In genomic region chr8:71468916-71469315, GRCm38 (mm10) we compare ENCODE assay signal across 8 mouse cellular contexts. TPM values are rescaled to one million over a fixed set of nuclear protein-coding genes. Genes with fewer than 3 reads are reported as not detected.
A peak's percentile ranks its signal among the peaks of the same experiment; 100 is the strongest.
DNase-seq lines count a peak whose midpoint lies in the region; ATAC-seq and TF ChIP-seq lines count a peak whose summit lies in the region.

Gene Dda1, plus strand, starts transcription at chr8:71469199.

- under 1% methylated on average over 52 of the region's 52 CpGs for WGBS in embryonic facial prominence, embryonic 13.5 days
- WGBS in kidney, adult 2 months: under 1% methylated on average over 47 of the region's 52 CpGs
- WGBS in limb, embryonic 12.5 days: 1% methylated on average over 50 of the region's 52 CpGs
- WGBS in midbrain, embryonic 15.5 days: under 1% methylated on average over 52 of the region's 52 CpGs
- under 1% methylated on average over 34 of the region's 52 CpGs for WGBS in spleen, adult 2 months

- H3K27ac ChIP-seq in embryonic facial prominence, embryonic 13.5 days: peak within 1 kb of the TSS; percentile 48; the same call in 1 of the 2 replicates
- H3K27ac ChIP-seq in kidney, adult 2 months (ENCODE audit: insufficient read depth, low read depth, low read length): no peak within 1 kb of the TSS
- peak within 1 kb of the TSS; percentile 50; the same call in 1 of the 2 replicates for H3K27ac ChIP-seq in limb, embryonic 12.5 days
- peak within 1 kb of the TSS; percentile 88 for H3K27ac ChIP-seq in midbrain, embryonic 15.5 days
- no peak within 1 kb of the TSS for H3K27ac ChIP-seq in spleen, adult 2 months (ENCODE audit: insufficient read depth, low read length)

- ATAC-seq in embryonic facial prominence, embryonic 13.5 days (ENCODE audit: insufficient number of reproducible peaks, insufficient read depth, low FRiP score, low TSS enrichment, low read depth): peak; percentile 87
- peak; percentile 82 for ATAC-seq in limb, embryonic 12.5 days (ENCODE audit: insufficient number of reproducible peaks, insufficient read depth, low FRiP score, low TSS enrichment, low read depth)
- ATAC-seq in midbrain, embryonic 15.5 days (replicated peaks): peak; percentile 89

- DNase-seq in 3134 (ENCODE audit: extremely low read depth, insufficient read length, low spot score): peak; percentile 98
- peak; percentile 98 for DNase-seq in adrenal gland, postnatal 36 days
- DNase-seq in heart, adult 18-20 months: peak; percentile 97 to 99
- DNase-seq in kidney, adult 2 months: peak; percentile 99
- DNase-seq in spleen, adult 2 months (ENCODE audit: low read depth in 1 of 2, low spot score in 2 of 2): peak; percentile 96 to 97

- H3K4me1 ChIP-seq in embryonic facial prominence, embryonic 13.5 days: peaks cover 30% of the 10 kb centered on the region
- H3K4me1 ChIP-seq in kidney, adult 2 months (ENCODE audit: control insufficient read depth, insufficient read depth, low read length): peaks cover 10% of the 10 kb centered on the region; the same call in 1 of the 2 replicates
- peaks cover 23% of the 10 kb centered on the region for H3K4me1 ChIP-seq in limb, embryonic 12.5 days (replicated peaks)
- peaks cover 33% of the 10 kb centered on the region for H3K4me1 ChIP-seq in midbrain, embryonic 15.5 days
- peaks cover 17% of the 10 kb centered on the region for H3K4me1 ChIP-seq in spleen, adult 2 months (ENCODE audit: control insufficient read depth, insufficient read depth, insufficient read length)

- peak within 1 kb of the TSS; percentile 81 for H3K4me3 ChIP-seq in embryonic facial prominence, embryonic 13.5 days
- peak within 1 kb of the TSS; percentile 71 for H3K4me3 ChIP-seq in kidney, adult 2 months (ENCODE audit: insufficient read depth, low read depth, low read length)
- H3K4me3 ChIP-seq in limb, embryonic 12.5 days (replicated peaks): peak within 1 kb of the TSS; percentile 85
- H3K4me3 ChIP-seq in midbrain, embryonic 15.5 days: peak within 1 kb of the TSS; percentile 77
- H3K4me3 ChIP-seq in spleen, adult 2 months (ENCODE audit: extremely low read depth, insufficient read depth, insufficient read length): peak within 1 kb of the TSS; percentile 62

- peak within 1 kb of the TSS; percentile 82 for H3K9ac ChIP-seq in embryonic facial prominence, embryonic 13.5 days
- H3K9ac ChIP-seq in limb, embryonic 12.5 days (replicated peaks): peak within 1 kb of the TSS; percentile 76
- peak within 1 kb of the TSS; percentile 74 for H3K9ac ChIP-seq in midbrain, embryonic 15.5 days

- TF ChIP-seq POLR2A in kidney, adult 2 months (IDR thresholded peaks at IDR 0.05; ENCODE audit: low read depth, low read length): peak; percentile 34
- peak; percentile 62 for TF ChIP-seq POLR2A in spleen, adult 2 months (IDR thresholded peaks at IDR 0.05; ENCODE audit: low read depth, low read length)

- no peaks in the 10 kb centered on the region for H3K27me3 ChIP-seq in embryonic facial prominence, embryonic 13.5 days
- no peaks in the 10 kb centered on the region for H3K27me3 ChIP-seq in kidney, adult 2 months (replicated peaks; ENCODE audit: control insufficient read depth, insufficient read depth, low read length)
- H3K27me3 ChIP-seq in limb, embryonic 12.5 days: no peaks in the 10 kb centered on the region
- no peaks in the 10 kb centered on the region for H3K27me3 ChIP-seq in midbrain, embryonic 15.5 days (replicated peaks)
- H3K27me3 ChIP-seq in spleen, adult 2 months (ENCODE audit: control insufficient read depth, insufficient read depth, low read length): no peaks in the 10 kb centered on the region

- no peak for TF ChIP-seq CTCF in kidney, adult 2 months (conservative IDR thresholded peaks at IDR 0.05; ENCODE audit: insufficient read depth, insufficient read length, low read depth, low read length)
- TF ChIP-seq CTCF in spleen, adult 2 months (IDR thresholded peaks at IDR 0.05; ENCODE audit: extremely low read depth, insufficient read depth, insufficient read length, insufficient replicate concordance): no peak

- H3K4me2 ChIP-seq in embryonic facial prominence, embryonic 13.5 days: peak within 1 kb of the TSS; percentile 92
- peak within 1 kb of the TSS; percentile 93 for H3K4me2 ChIP-seq in limb, embryonic 12.5 days
- peak within 1 kb of the TSS; percentile 78 for H3K4me2 ChIP-seq in midbrain, embryonic 15.5 days

- peaks cover 37% of the 10 kb centered on the region for H3K36me3 ChIP-seq in embryonic facial prominence, embryonic 13.5 days
- H3K36me3 ChIP-seq in kidney, adult 2 months (ENCODE audit: control insufficient read depth, insufficient read depth, low read length): no peaks in the 10 kb centered on the region
- H3K36me3 ChIP-seq in limb, embryonic 12.5 days: peaks cover 43% of the 10 kb centered on the region
- H3K36me3 ChIP-seq in midbrain, embryonic 15.5 days (replicated peaks): peaks cover 8% of the 10 kb centered on the region; the same call in 1 of the 2 replicates
- H3K36me3 ChIP-seq in spleen, adult 2 months (ENCODE audit: control insufficient read depth, insufficient read depth, low read length): peaks cover 10% of the 10 kb centered on the region

- H3K9me3 ChIP-seq in embryonic facial prominence, embryonic 13.5 days: no peaks in the 10 kb centered on the region
- no peaks in the 10 kb centered on the region for H3K9me3 ChIP-seq in limb, embryonic 12.5 days
- H3K9me3 ChIP-seq in midbrain, embryonic 15.5 days: no peaks in the 10 kb centered on the region

RNA-seq across cellular contexts. Expression of gene Dda1, which starts in this region (rescaled TPM):
- 10 to 100 TPM; 57.7 to 62.3 TPM for total RNA-seq in adrenal gland, postnatal 36 days (2021)
- 109 and 113 TPM in 2 replicates for polyA plus RNA-seq in embryonic facial prominence, embryonic 13.5 days (2015; fragmentation: Nextera tagmentation; extraction: Ambion mirVana)
- 10 to 100 TPM; 31.4 to 32.1 TPM for total RNA-seq in heart, adult 18-20 months (2021)
- 61.5 and 62.6 TPM in 2 replicates for polyA plus RNA-seq in kidney, adult 2 months (2012; rRNA removed)
- polyA plus RNA-seq in limb, embryonic 12.5 days (2016; fragmentation: Nextera tagmentation; extraction: Ambion mirVana): 99.8 and 106 TPM in 2 replicates
- polyA plus RNA-seq in midbrain, embryonic 15.5 days (2015; fragmentation: Nextera tagmentation; extraction: Ambion mirVana): 240 and 242 TPM in 2 replicates
- 67.8 and 83.4 TPM in 2 replicates for polyA plus RNA-seq in spleen, adult 2 months (2012; rRNA removed)

Comparison
In these comparisons a context has a peak if more than half of its experiments do, and no peak if none do; other contexts are left out.
1. H3K27ac ChIP-seq: peak in embryonic facial prominence, embryonic 13.5 days (single experiment), limb, embryonic 12.5 days (single experiment) and midbrain, embryonic 15.5 days (single experiment); none in kidney, adult 2 months (single experiment) and spleen, adult 2 months (single experiment).
2. Peak in every context shown above with its lines, with median percentiles within 50 percentile points of each other: DNase-seq, ATAC-seq, H3K4me2 ChIP-seq, H3K4me3 ChIP-seq and H3K9ac ChIP-seq.